Mouse (Mus musculus) gastrocnemius, adult 2 months (tissue): Measurements from ENCODE around the gene Ccnb1. TPM values are rescaled to one million over a fixed set of nuclear protein-coding genes. Genes with fewer than 3 reads are reported as not detected.
"Not testable (repeated sequence)": the region's sequence is repeated elsewhere in the genome, so short reads cannot be mapped to it uniquely, and the experiment has no call there.

Experiments used
- DNase-seq: peaks from one replicate; pipeline ENCODE4 v3.0.0; 2022
- H3K27ac ChIP-seq: fragments of 200-600 bp; 2 replicates; pipeline ENCODE4 v1.8.1; 2022; ENCODE audit warnings: mild to moderate bottlenecking
- H3K4me3 ChIP-seq: fragments of 200-600 bp; 2 replicates; pipeline ENCODE4 v1.8.1; 2022; ENCODE audit warnings: mild to moderate bottlenecking, moderate library complexity
- CTCF ChIP-seq: fragments of 200-600 bp; IDR thresholded peaks from 2 replicates; pipeline ENCODE4 v1.8.1; 2022; ENCODE audit warnings: antibody characterized with exemption, mild to moderate bottlenecking, moderate library complexity
- intact Hi-C: fragments of 180-260 bp; cut with DNase I; formaldehyde crosslinking; loops from one replicate; pipeline ENCODE4 v1.15.1; 2025
- total RNA-seq, 2 experiments: library from RNA; stranded (reverse); gene quantifications; 2 replicates each; pipeline ENCODE4 v1.2.3; 2021

Ccnb1 gene
- total RNA-seq, 2 experiments from 2014 or later, result not detected

DNA sequence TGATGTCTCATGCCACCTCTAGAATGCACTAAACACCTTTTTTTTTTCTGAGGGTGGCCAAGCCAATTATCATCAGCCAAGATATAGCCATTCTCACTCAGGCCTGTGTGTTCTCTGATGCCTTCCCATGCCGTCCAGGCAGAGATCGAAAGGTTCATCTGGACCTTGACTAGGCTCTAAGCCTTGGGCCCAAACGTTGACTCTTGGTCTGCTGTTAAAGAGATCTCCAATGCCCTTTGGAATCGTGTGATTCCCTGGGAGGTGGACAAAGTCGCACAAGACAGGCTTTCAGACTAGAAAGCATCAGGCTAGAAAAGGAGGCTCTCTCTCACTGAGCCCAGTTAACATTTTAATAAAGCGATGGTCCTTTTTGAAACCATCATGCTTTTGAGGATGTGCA, 10.8 kb upstream of the Ccnb1 start:
- Histone ChIP-seq H3K27ac (no peak overlapping the region), H3K4me3 (no peak overlapping the region)
- no peak for TF ChIP-seq CTCF
- intact Hi-C loops, result no loop called here
- no peak for DNase-seq

DNA sequence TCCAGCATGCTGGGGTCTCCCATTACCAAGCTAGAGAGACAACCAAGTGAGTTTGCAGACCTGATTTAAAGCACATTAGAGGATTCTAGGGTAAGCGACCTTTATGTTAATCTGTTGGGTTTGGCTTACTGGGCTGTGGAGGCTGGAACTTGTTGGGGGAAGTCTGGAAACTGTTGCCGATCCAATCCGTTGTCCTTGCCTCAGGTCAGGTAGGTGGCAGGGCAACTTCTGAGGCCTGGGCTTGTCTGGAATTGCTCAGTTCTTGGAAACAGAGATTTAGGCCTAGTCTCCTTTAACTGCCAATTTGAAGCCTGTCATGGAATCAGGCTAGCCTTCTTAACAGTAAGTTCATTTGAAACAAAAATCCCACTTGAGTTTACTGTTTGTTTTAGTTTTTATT, 2.7 kb upstream of the Ccnb1 start:
- Histone ChIP-seq H3K27ac (no peak overlapping the region), H3K4me3 (no peak overlapping the region)
- no peak for DNase-seq
- intact Hi-C loops, result loop anchor here (5.0 kb wide), 1 partner anchor 43 kb away; the partner anchor contains the start of gene Slc30a5
- TF ChIP-seq CTCF, result no peak

DNA sequence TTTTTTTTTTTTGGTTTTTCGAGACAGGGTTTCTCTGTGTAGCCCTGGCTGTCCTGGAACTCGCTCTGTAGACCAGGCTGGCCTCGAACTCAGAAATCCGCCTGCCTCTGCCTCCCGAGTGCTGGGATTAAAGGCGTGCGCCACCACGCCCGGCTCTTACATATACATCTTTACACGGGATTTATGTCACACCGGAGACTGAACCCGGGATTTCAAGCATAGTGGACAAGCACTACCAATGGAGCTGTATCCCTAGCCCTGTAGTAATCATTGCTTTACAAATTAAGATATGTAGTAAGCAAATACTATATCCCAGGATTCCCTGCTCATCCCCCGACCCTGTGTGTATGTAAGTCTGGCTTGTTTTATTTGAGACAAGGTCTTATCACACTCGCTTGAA, 1.7 kb upstream of the Ccnb1 start:
- intact Hi-C loops, result loop anchor here (5.0 kb wide), 1 partner anchor 44 kb away; the partner anchor contains the start of gene Slc30a5
- not testable (repeated sequence) for DNase-seq, H3K27ac ChIP-seq, H3K4me3 ChIP-seq

DNA sequence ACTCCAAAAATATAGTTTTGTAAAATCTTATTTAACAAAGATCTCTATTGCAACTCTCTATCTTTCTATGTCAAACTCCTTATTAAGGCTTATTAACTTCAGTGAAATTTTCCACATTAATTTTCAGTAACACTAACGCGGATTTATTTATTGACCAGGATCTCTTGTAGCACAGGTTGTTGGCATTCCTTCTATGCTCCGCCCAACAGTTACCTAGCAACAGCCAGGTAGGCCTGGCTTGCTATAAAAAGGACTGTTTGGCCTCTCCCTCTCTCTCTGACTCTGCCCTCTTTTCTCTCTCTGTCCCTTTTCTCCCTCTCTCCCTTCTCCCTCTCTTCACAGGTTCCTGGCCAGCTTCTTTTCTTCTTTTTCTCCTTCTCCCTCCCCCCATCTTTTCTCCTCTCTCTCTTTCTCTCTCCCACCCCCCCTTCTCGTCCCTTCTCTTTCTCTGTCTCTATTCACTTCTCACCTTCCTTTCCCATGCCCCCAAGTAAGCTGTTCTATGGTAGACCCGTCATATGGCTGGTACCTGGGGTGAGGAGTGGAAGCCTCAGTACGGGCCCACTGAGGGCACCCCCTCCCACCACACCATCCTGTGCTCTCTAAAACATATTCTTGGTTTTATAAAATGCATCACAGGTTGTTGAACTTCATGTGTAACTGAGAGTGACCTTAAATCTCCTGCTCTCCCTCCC, 1.1 kb upstream of the Ccnb1 start:
- intact Hi-C loops, result loop anchor here (5.0 kb wide), 1 partner anchor 45 kb away; the partner anchor contains the start of gene Slc30a5
- TF ChIP-seq CTCF, result no peak
- no peak for DNase-seq

DNA sequence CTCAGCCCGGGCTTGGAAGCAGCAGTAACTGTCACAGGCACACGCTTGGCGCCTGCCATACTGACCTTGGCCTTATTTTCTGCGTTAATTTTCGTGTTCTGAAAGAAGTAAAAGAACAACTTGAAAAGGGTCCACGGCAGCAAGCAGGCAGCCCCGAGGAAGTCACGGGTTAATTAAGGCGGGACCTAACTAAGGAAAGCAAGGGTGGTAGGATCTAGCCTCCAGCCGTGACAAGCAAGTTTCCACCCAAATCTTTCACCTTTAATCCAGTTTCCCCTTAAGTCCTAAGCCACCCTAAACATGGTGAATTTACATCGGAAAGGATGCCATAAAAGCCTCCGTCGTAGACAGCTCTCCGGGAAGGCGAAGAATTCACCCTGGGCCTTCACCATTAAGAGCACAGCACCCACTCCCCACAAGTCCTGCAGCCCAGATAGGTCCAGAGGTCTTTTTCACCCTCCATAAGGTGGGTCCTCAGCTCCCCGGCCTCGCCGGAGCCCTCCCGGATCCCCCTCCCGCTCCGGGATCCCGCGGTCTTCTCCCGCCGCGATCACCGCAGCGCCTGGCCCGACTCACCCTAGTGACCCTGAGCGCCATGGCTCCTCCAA, 460 bp downstream of the Ccnb1 start:
- no peak for DNase-seq
- intact Hi-C loops, result loop anchor here (5.0 kb wide), 1 partner anchor 46 kb away; the partner anchor contains the start of gene Slc30a5
- Histone ChIP-seq H3K27ac (no peak overlapping the region), H3K4me3 (peak overlapping the region; percentile 90)
- TF ChIP-seq CTCF, result no peak

More for the DNA sequence above, 1.1 kb upstream of the Ccnb1 start:
- H3K4me3 ChIP-seq, result no peak overlapping the region
- no peak overlapping the region; the same call in 1 of the 2 replicates for H3K27ac ChIP-seq

DNA sequence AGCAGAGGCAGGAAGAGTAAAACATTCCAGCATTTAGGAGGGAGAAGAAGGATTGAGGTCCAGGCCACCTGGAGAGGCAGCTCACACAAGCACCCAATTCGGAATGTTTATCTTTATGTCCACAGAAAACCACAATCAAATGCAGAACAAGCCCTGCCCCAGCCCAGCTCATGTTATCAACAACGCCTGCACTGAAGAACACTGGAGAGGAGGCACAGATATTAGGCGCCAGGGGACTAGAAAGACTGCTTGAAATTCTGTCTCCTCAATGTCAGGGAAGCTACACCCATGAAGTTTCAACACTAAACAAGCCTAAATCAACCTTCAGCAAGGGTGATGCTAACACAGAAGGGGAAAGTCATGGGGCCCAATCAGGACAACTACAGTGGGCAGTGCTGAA, 8.9 kb downstream of the Ccnb1 start:
- DNase-seq, result no peak
- Histone ChIP-seq H3K27ac (no peak overlapping the region), H3K4me3 (no peak overlapping the region)
- no peak for TF ChIP-seq CTCF
- intact Hi-C loops, result loop anchor here (5.0 kb wide), 1 partner anchor 35 kb away; the partner anchor contains the start of gene Mrps36

GRCm38 (mm10) chr13:100776710-100777109, 9.7 kb downstream of the Ccnb1 start:
- Histone ChIP-seq H3K4me3 (no peak overlapping the region), H3K27ac (no peak overlapping the region)
- no peak for DNase-seq
- TF ChIP-seq CTCF, result no peak
- intact Hi-C loops, result loop anchor here (5.0 kb wide), 1 partner anchor 34 kb away; the partner anchor contains the start of gene Mrps36

DNA sequence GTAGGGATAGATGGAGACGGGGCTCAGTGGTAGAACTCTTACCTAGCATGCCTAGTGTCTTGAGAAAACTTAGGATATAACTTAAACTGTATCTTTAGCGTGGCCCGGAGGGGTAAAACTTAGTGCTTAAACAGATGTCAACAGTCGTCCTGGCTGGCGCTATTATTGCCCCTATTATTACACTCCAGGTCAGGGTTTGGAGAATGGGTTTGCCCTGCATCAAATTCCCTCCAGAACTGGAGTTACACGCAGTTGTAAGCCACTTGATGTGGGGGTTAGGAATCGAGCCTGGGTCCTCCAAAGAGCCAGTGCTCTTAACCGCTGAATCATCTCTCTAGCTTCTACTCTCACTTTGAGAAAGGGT, 10.3 kb downstream of the Ccnb1 start:
- peak overlapping the region; percentile 71 for H3K27ac ChIP-seq
- peak overlapping the region; percentile 85 for H3K4me3 ChIP-seq
- DNase-seq, result no peak
- intact Hi-C loops, result loop anchor here (5.0 kb wide), 1 partner anchor 34 kb away; the partner anchor contains the start of gene Mrps36
- no peak for TF ChIP-seq CTCF

DNA sequence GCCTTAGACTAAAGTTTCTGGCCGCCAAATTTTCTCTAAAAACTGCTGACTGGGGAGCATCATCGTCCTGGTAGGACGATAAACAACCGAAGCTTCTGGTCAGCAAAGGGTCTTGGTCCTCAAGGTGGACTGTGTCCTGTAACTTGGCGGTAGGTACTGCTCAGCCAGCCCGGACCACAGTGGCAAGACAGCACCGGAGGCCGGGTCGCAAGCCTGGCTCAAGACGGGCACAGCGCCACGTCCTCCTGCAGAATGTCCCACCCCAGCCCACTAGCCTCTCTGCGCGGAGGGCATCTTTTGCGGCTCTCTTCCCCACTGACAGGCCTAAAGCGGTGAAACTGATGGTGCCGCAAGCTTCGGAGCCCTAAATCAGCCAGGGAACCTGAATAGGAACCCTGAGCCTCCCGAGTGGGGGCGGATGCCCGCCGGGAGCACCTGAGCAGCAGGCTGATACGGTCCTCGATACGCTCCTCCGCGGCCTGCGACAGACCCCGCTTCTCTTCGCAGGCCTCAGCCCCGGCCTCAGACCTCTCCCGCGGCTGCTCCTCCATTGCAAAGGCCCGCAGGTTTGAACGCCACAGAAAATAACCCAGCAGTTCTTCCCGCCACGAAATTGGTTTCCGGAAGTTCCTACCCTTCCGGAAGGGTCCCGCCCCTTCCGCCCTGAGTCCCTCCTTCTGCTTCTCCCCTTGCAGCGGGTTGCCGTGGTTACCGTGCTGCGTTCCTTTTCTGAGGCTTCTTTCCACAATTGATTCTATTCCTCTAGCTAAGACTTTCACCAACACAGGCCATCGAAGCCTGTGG, 10.9 kb downstream of the Ccnb1 start, which contains the start of gene Cenph:
Gene Cenph (minus strand): TSS at position 648 of the 804 bp plus-strand sequence.
- TF ChIP-seq CTCF, result no peak
- H3K27ac ChIP-seq, result peak within 1 kb of the TSS; percentile 71
- intact Hi-C loops, result loop anchor here (5.0 kb wide), 1 partner anchor 33 kb away; the partner anchor contains the start of gene Mrps36
- H3K4me3 ChIP-seq, result peak within 1 kb of the TSS; percentile 85
- peak; percentile 87 for DNase-seq

DNA sequence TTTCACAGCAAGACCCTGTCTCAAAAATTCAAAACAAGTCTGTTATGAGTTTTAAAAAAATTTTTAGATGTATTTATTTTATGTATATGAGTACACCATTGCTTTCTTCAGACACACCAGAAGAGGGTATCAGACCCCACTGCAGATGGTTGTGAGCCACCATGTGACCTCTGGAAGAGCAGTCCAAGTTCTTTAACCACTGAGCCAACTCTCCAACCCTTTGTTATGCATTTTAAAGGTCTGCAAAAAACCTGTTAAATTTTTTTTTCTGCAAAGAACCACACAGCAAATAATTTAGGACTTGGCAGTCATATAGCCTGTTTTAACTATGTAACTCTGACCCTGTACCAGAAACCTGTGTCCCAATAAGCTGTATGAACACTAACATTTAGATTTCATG, 11.7 kb downstream of the Ccnb1 start:
- no peak overlapping the region for H3K27ac ChIP-seq
- no peak overlapping the region; the same call in 1 of the 2 replicates for H3K4me3 ChIP-seq
- no peak for DNase-seq
- intact Hi-C loops, result loop anchor here (5.0 kb wide), 1 partner anchor 32 kb away; the partner anchor contains the start of gene Mrps36
- TF ChIP-seq CTCF, result no peak

- TF ChIP-seq CTCF, result no peak
- DNase-seq, result no peak
- intact Hi-C loops, result no loop called here
- Histone ChIP-seq H3K27ac (no peak overlapping the region), H3K4me3 (no peak overlapping the region)
Observed at GRCm38 (mm10) chr13:100755329-100755728, 31.0 kb downstream of the Ccnb1 start.

GRCm38 (mm10) chr13:100754186-100754585, 32.2 kb downstream of the Ccnb1 start:
- no peak for TF ChIP-seq CTCF
- intact Hi-C loops, result no loop called here
- no peak for DNase-seq
- Histone ChIP-seq H3K4me3 (no peak overlapping the region), H3K27ac (no peak overlapping the region)

DNA sequence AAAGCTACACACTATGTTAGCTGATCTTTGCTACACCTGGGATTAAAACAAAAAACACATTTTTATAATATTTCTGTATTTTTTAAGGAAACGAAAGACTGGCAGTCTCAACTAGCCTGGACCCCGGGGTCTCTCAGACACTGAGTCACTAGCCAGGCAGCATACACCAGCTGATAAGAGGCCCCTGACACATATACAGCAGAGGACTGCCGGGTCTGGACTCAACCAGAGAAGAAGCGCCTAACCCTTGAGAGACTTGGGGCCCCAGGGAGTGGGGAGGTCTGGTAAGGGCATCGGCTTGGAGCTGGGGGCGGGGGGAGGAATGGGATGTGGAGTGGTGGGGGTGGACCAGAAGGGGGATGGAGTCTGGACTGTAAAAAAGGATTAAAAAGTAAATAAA, 33.4 kb downstream of the Ccnb1 start:
- intact Hi-C loops, result no loop called here

More for the DNA sequence above, 33.4 kb downstream of the Ccnb1 start:
- TF ChIP-seq CTCF, result no peak
- no peak for DNase-seq
- H3K27ac ChIP-seq, result no peak overlapping the region
- H3K4me3 ChIP-seq, result no peak overlapping the region
